ENCODE assay signal across 17 mouse cellular contexts in the genomic region with DNA sequence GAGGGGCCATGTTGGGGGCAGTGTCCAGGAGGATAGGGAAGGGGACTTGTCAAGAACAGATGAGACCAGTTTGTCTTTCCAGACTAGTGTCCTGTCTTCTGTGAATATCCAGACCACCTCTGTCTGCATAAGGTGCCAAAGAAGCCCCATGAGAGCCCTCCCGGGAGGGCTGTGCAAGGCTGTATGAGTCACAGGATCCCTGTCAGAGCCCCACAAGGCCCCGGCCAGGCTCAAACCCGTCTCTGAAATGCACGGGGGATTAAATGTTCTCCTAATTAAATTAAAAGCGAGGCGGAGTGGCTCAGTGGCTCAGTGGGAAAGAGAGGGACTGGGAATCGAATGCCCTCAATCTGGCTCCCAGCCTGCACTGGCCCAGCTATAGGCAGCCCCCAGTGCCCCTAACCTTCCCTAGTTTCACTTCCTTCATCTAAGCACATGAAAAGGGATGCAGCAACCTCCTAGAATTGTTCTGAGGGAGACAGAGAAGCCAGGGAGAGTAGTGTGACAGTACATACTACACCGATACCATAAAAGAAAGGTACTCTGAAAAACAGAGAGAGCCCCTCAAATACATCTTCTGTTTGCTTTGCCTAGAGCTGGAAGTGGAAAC.
DNase-seq lines count a peak whose midpoint lies in the region; ATAC-seq and TF ChIP-seq lines count a peak whose summit lies in the region.
"Had no signal": no experiment of that assay in that cellular context is flagged by ENCODE, and none has a peak within 500 bp of the region (broad histone marks: within the 10 kb centered on the region; RNA-seq: fewer than 3 reads in every experiment).

No protein-coding gene starts in this region.

- H3K4me1 ChIP-seq in liver, postnatal 0 days (ENCODE audit: insufficient read depth): no peaks in the 10 kb centered on the region
- 0 out of 2 replicates have a peak, but pooled peaks cover 9% of the 10 kb centered on the region for H3K4me1 ChIP-seq in intestine, embryonic 15.5 days (replicated peaks)
- H3K4me1 ChIP-seq in stomach, embryonic 14.5 days (ENCODE audit: control insufficient read depth, insufficient read depth, low read length): peaks cover 17% of the 10 kb centered on the region
- H3K4me1 ChIP-seq: forebrain, embryonic 12.5 days; liver, embryonic 15.5 days had no signal

- H3K9me3 ChIP-seq in liver, postnatal 0 days (ENCODE audit: low read length): no peaks in the 10 kb centered on the region
- no peaks in the 10 kb centered on the region for H3K9me3 ChIP-seq in intestine, embryonic 15.5 days
- no peaks in the 10 kb centered on the region for H3K9me3 ChIP-seq in stomach, embryonic 14.5 days (ENCODE audit: control insufficient read depth, low read depth, low read length)
- H3K9me3 ChIP-seq: forebrain, embryonic 12.5 days; liver, embryonic 15.5 days had no signal

- ATAC-seq in liver, postnatal 0 days: no peak
- peak; percentile 38; the same call in 1 of the 2 replicates for ATAC-seq in intestine, embryonic 15.5 days
- peak; percentile 16; the same call in 1 of the 2 replicates for ATAC-seq in stomach, embryonic 14.5 days (ENCODE audit: insufficient number of reproducible peaks, insufficient read depth, low FRiP score, low read depth)

- no peak overlapping the region for H3K9ac ChIP-seq in liver, postnatal 0 days (replicated peaks)
- no peak overlapping the region for H3K9ac ChIP-seq in intestine, embryonic 15.5 days
- H3K9ac ChIP-seq in stomach, embryonic 14.5 days (replicated peaks; ENCODE audit: low read depth, low read length): no peak overlapping the region
- H3K9ac ChIP-seq: forebrain, embryonic 12.5 days; liver, embryonic 15.5 days had no signal

- no peak for TF ChIP-seq CTCF in liver, postnatal 0 days (IDR thresholded peaks at IDR 0.05; ENCODE audit: low read depth)

- 69% methylated on average over 8 of the region's 8 CpGs for WGBS in liver, postnatal 0 days (ENCODE audit: insufficient replicate concordance)
- 53% methylated on average over 8 of the region's 8 CpGs for WGBS in intestine, embryonic 15.5 days
- 50% methylated on average over 8 of the region's 8 CpGs for WGBS in stomach, embryonic 14.5 days

- no peak overlapping the region for H3K27ac ChIP-seq in liver, postnatal 0 days (ENCODE audit: low read depth)
- peak overlapping the region; percentile 41 for H3K27ac ChIP-seq in intestine, embryonic 15.5 days
- H3K27ac ChIP-seq in stomach, embryonic 14.5 days (ENCODE audit: low read length): peak overlapping the region; percentile 74
- H3K27ac ChIP-seq: forebrain, embryonic 12.5 days; liver, embryonic 15.5 days had no signal

- H3K36me3 ChIP-seq in liver, postnatal 0 days (replicated peaks; ENCODE audit: insufficient read depth, low read length): peaks cover 2% of the 10 kb centered on the region; the same call in 1 of the 2 replicates
- H3K36me3 ChIP-seq in intestine, embryonic 15.5 days: no peaks in the 10 kb centered on the region
- H3K36me3 ChIP-seq in stomach, embryonic 14.5 days (ENCODE audit: control insufficient read depth, insufficient read depth, low read length): no peaks in the 10 kb centered on the region
- H3K36me3 ChIP-seq: liver, embryonic 15.5 days had no signal

- DNase-seq in adrenal gland, adult 2 months: peak; percentile 30
- no peak for DNase-seq in adrenal gland, postnatal 4 days (ENCODE audit: low spot score in 2 of 2)
- peak; percentile 10 for DNase-seq in liver, postnatal 0 days
- DNase-seq in liver: no peak
- no peak for DNase-seq in thymus, adult 18-20 months
- no peak for DNase-seq in urinary bladder, adult 2 months (ENCODE audit: low spot score)
- DNase-seq: cerebellum, postnatal 14 days; gastrocnemius, postnatal 36 days; kidney, postnatal 14 days; layer of hippocampus, adult 9-11 months; lung, postnatal 14 days had no signal

- TF ChIP-seq EP300 in liver, postnatal 0 days (IDR thresholded peaks at IDR 0.05; ENCODE audit: low read depth): no peak

- no peak overlapping the region for H3K4me2 ChIP-seq in liver, postnatal 0 days (ENCODE audit: low read depth, low read length)
- no peak overlapping the region for H3K4me2 ChIP-seq in intestine, embryonic 15.5 days (replicated peaks)
- no peak overlapping the region for H3K4me2 ChIP-seq in stomach, embryonic 14.5 days (replicated peaks; ENCODE audit: low read depth, low read length)
- H3K4me2 ChIP-seq: forebrain, embryonic 12.5 days; liver, embryonic 15.5 days; midbrain, embryonic 11.5 days had no signal

- no peak overlapping the region for H3K4me3 ChIP-seq in liver, postnatal 0 days (ENCODE audit: low read depth, low read length)
- H3K4me3 ChIP-seq in intestine, embryonic 15.5 days (replicated peaks): no peak overlapping the region
- H3K4me3 ChIP-seq in stomach, embryonic 14.5 days (ENCODE audit: low read depth, low read length): no peak overlapping the region
- H3K4me3 ChIP-seq: forebrain, embryonic 12.5 days; liver, embryonic 15.5 days had no signal

- no peaks in the 10 kb centered on the region for H3K27me3 ChIP-seq in liver, postnatal 0 days (ENCODE audit: insufficient read depth, low read length)
- H3K27me3 ChIP-seq in intestine, embryonic 15.5 days (replicated peaks): no peaks in the 10 kb centered on the region
- no peaks in the 10 kb centered on the region for H3K27me3 ChIP-seq in stomach, embryonic 14.5 days (ENCODE audit: control insufficient read depth, insufficient read depth, low read length)
- H3K27me3 ChIP-seq: CH12.LX; forebrain, embryonic 12.5 days; liver, embryonic 15.5 days had no signal

Comparison
In these comparisons a context has a peak if more than half of its experiments do, and no peak if none do; other contexts are left out.
1. DNase-seq: peak in adrenal gland, adult 2 months (single experiment) and liver, postnatal 0 days (single experiment); none in adrenal gland, postnatal 4 days (0 of 2), liver (single experiment), thymus, adult 18-20 months (0 of 2) and urinary bladder, adult 2 months (single experiment).